Mouse (Mus musculus) embryo, embryonic 11.5 days (tissue): ENCODE measurements at regions not wholly inside any gene's neighbourhood (a gene's known extent, or its start where the extent isn't known, plus 50 kb on each side); places are given as distances from the start of the nearest gene placed in this dataset.
A peak's percentile ranks its signal among the peaks of the same experiment; 100 is the strongest.

Experiments
- DNase-seq: peaks from one replicate; pipeline ENCODE4 v3.0.0-alpha.2; 2012; ENCODE audit warnings: low read depth, low spot score

- DNase-seq = no peak
Measured at GRCm38 (mm10) chr12:110332616-110333154, 53.8 kb downstream of the Dio3 start.

DNA sequence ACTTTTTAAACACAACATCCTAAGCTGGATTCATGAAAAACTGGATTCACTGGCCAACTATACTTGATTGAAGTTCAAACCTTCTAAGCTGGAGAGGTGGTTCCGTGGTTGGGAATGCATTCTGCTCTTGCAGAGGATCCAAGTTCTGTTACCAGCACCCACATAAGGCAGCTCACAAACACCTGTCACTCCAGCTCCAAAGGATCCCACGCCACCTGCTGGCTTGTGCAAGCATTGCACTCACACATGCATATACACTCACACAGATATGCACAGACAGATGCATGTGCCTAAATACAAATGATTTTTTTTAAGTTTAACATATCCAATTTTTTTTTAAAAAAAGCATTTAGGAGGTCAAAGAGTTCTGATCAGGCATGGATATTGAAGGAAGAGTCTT is 55.7 kb downstream of the Dio3 start:
- DNase-seq = no peak

GRCm38 (mm10) chr12:110344280-110344827 is 65.5 kb downstream of the Dio3 start:
- no peak for DNase-seq

DNA sequence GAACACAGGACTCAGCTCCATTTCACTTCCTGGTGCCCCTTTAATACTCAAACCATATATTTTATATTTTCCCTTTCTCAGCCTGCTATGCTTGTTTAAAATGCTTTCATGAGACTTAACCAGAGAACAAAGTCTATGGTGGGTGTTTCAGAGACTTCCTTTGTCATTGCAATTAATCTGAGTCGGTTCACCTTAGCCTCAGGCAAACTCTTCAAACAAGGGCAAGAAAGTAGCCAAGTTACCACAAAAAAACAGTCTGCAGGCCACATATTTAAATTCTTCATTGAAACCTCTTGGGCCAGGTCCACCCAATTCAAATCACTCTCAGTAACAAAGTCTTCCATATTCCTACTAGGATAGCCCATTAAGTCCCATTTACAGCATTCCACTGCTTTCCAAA is 70.8 kb downstream of the Dio3 start:
- no peak for DNase-seq

DNA sequence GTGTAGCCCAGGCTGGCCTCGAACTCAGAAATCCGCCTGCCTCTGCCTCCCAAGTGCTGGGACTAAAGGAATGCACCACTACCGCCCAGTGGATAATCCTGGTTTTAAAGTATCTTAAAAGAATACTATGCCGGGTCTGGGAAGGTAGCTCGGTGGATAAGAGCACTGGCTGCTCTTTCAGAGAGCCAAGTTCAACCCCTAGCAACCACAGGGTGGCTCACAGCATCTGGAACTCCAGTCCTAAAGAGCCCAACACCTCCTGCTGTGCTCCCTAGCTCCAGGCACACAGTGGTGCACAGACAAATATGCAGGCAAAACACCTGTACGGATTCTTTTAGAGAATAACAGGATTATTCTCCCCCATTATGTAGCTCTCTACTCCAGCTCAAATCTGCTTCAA is 77.0 kb downstream of the Dio3 start:
- DNase-seq = no peak

GRCm38 (mm10) chr12:110367102-110367501 is 79.8 kb upstream of the Ppp2r5c start:
- no peak for DNase-seq

DNA sequence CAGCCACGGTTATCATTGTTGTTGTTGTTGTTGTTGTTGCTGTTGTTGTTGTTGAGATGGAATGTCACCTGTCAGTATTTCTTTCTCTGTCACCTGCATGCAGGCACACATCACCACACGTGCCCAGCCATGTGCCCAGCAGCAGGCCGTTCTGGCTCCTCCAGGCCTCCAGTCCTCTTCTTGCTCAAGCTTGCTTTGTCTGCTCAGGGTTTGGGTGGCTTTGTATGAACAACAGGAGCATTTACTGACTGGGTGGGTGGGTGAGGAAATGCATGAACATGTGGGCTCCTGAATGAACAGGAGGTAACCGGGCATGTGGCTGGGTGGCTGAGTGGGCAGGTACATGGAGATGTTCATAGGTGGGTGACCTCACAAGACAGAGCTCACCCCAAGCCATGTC is 79.1 kb upstream of the Ppp2r5c start:
- DNase-seq = no peak

- DNase-seq = no peak
Measured at GRCm38 (mm10) chr12:110371886-110372690, 74.8 kb upstream of the Ppp2r5c start.

DNA sequence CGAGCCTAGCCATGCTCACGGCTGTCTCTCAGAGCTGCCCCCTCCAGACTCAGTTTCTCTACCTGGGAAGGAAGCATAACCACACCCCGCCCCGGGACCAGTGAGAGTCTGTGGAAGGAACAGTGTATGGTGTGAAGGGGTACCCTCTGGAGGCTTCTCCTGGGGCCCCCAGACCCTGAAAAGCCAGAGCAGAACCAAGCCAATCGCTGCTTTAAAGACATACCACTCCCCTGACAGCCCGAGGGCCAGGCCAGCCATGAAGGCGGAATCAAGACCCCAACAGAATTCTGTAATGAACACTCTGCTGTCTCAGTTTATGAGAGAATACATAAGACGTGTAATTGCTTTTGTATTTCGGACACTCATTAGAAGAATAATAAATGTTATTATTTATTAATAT is 73.9 kb upstream of the Ppp2r5c start:
- DNase-seq = no peak

DNA sequence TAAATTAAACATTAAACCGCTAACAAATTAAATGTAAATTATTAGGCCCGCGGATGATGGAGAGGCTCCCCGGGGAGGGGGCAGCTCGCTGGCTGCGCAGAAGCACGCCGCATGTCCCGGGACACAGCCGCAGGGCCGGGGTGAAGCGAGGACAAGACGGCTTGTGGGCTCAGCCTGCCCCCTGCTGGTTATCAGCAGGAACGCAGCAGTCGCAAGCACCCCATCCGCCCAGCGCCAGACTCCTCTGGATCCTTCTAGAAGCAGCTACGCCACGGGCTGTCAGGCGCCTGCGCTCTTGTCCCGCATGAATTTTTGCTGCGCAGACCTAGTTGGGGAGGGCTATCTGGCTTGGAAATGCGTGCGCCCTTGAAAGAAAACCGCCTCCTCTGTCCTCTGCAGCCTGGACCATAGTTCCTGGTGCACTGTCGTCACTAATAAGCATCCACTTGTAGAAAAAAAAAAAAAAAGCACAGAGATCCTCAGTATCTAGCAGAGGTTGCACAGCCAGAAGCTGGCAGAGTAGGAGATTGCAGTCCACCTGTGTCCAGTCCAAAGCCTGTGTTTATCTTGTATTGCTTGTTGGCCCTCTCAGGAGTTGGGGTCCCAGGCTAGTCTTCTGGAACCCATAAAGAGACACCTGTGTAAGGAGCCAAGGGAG is 73.4 kb upstream of the Ppp2r5c start:
- DNase-seq = peak; percentile 72

- DNase-seq = no peak
Measured at GRCm38 (mm10) chr12:110375139-110375538, 71.8 kb upstream of the Ppp2r5c start.

DNA sequence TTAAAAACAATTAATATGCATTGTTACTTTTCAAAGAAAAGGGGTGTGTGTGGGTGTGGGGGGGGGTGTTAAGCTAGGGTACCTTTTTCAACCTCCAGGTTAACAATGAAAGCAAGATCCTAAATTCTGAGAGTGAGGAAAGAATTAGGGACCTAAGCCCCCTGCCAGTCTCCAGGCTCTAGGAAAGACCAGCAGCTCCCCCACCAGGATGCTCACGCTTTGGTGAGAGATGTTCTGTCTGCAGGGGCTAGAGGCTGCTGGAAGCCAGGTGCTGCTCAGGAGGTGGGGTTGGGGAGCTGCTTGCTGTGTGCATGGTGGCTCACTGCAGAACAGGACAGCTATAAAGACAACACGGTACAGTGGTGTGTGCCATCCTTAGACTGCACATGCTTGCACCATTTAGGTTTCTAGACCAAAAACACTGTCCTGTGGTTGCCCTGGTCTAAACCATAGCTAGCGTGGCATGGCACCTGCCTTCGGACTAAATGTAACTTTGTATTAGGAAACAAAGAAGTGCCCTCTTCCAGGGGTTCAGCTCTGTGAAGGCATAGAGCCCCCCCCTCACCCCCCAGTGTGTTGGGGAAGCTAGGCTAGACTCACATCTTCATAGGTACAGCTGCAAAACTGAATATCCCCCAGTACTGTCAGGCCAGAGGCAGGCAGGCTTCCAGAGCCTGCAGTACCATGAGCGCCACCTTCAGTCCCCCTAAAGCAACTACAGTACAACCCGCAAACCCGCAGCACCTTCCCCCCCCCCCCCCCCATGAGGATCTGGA is 70.7 kb upstream of the Ppp2r5c start:
- DNase-seq = no peak

GRCm38 (mm10) chr12:110376838-110377150 is 70.1 kb upstream of the Ppp2r5c start:
- no peak for DNase-seq

DNA sequence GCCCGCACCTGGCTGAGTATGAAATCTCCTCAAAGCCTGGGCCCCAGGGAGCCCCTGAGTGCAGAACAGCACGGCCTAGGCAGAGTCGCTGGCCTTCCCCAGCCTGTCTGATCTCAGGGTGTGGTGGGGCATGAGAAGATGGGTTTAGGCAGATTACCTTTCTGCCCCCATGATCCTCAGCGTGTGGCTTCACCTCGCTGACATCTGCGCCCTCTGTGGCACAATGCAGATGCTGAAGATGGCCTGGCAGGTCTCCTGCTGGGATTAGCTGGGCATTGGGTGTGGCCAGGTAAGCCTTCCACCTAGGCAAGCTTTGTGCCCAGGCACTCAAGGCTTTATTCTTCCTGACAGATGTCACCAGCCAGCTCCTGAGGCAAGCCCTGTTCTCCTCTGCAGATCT is 69.6 kb upstream of the Ppp2r5c start:
- DNase-seq = no peak

- DNase-seq = no peak
Measured at GRCm38 (mm10) chr12:110377734-110378133, 69.2 kb upstream of the Ppp2r5c start.

- DNase-seq = no peak
Measured at GRCm38 (mm10) chr12:110378302-110378701, 68.6 kb upstream of the Ppp2r5c start.

DNA sequence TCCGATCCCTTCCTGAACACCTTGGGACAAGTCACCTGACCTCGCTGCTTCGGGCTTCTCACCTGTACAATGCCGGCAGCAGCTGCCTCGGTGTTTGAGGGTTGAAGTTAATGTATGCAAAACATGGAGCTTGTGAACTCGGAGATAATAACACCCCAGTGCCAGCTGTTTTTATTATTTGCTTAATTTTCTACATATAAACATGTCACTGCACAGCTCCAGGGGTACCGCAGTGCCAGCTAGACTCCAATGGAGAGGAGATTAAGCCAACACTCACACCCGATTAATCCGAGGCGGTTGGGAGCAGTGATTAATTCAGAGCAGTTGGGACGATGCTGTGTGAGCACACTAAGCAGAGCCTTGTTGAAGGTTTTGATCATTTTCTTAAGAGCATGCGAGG is 67.2 kb upstream of the Ppp2r5c start:
- no peak for DNase-seq

- DNase-seq = no peak
Measured at GRCm38 (mm10) chr12:110380831-110381750, 65.8 kb upstream of the Ppp2r5c start.

DNA sequence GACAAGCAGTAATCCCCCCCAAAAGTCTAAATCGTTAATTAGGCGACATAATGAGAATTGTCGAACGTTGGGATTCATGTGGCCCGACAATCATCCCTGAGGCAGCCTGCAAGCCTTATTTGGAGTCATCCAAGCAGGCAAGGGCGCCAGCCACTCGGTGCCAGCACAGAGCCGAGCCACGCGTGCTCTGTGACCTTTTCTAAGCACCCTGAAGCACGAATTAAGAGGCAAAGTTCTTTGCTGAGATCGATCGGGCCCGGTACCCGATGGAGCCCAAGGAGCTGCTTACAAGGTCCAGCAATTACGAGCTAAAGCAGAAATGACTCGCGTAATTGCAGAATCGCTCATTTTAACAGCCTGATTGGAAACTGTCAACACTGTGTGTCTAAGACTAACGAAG is 61.9 kb upstream of the Ppp2r5c start:
- DNase-seq = no peak

GRCm38 (mm10) chr12:110385801-110386599 is 60.9 kb upstream of the Ppp2r5c start:
- no peak for DNase-seq
